Mouse (Mus musculus) ovary, adult 18-20 months (tissue): ENCODE results near the gene Dmd.
"Not testable (repeated sequence)": the region's sequence is repeated elsewhere in the genome, so short reads cannot be mapped to it uniquely, and the experiment has no call there.

Source experiments
- DNase-seq: peaks from one replicate; pipeline ENCODE4 v3.0.0; 2022; ENCODE audit warnings: low spot score, mixed read lengths

Dmd gene

GRCm38 (mm10) chrX:82948630-82949029 lies at the start of gene Dmd:
Dmd (plus strand) TSS chrX:82948870.
- no peak for DNase-seq

DNA sequence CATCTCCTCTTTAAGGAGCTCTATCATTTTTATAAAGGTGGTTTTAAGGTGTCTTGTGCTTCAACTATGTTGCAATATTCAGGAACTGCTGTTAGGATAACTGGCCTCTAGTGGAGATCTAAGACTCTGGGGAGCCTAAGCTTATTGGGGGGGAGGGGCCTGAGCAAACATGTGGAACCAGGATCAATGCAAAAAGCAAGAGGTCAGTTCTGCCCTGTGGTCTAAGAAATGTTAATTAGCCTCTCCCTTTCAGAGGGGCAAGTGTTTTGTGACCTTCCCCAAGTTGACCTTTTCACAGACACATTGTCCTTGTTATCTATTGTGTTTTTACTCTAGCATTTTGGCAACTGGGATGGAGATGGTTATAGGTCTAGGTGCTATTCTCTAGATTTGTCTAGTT lies 47.2 kb upstream of the Dmd start:
- DNase-seq: no peak

DNA sequence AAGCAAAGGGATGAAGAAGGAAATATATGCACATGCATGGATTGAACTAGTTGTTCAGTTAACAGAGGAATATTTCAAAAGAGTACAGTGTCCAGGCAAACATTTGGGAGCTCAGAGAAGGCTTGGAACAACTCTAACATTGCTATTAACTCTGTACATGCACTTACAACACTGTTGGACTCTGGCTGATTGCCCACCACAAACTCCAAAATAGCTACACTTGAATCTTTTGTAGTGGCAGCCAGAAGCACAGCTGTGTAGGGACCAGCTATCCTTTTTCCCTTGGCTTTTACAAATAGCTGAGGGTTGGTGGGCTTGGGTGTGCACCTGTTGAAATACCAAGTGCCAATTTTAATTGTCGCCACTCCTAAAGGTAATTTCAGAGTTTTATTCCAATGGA lies 39.0 kb downstream of the Dmd start:
- DNase-seq: no peak

GRCm38 (mm10) chrX:83050190-83050589 lies 101.5 kb downstream of the Dmd start:
- DNase-seq: no peak

- no peak for DNase-seq
Measured at GRCm38 (mm10) chrX:83116171-83116876, 167.7 kb downstream of the Dmd start.

DNA sequence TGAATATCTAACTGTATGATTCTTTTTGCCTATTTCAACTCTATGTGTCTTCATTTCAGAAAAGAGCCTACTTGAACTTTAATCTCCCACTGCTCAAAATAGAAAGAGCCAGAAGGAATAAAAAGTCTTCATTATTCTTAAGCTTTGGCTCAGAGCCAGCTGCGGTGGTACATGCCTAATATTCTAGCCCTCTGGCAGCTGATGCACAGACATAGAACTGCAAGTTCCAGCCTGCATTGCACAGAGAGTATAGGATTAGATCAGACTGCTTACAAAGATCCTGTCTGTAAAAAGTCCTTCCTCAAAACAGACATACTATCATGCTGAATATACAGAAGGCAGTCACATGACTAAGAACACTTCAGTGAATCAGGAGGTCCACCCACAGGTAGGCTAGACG lies 168.5 kb downstream of the Dmd start:
- no peak for DNase-seq

GRCm38 (mm10) chrX:83220563-83220962 lies 271.9 kb downstream of the Dmd start:
- DNase-seq: no peak

DNA sequence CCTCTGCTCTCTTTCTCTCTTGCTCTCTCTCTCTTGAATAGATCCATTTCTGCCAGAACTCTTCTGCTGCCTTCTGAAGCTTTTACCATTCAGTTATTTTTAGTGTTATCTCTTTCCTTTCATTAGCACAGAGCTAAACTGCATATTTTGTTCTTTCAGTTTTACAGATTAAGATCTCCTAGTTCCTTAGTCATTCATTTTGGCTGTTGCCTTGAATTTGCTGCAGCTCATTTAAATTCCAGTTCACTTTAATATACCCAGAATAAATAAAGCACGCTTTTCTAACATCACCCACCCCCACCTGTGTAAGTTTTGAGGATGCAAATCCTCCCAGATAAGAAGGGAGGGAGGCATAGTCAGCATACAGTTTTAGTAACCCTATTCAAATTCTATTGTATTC lies 272.4 kb downstream of the Dmd start:
- DNase-seq: no peak

GRCm38 (mm10) chrX:83487598-83487997 lies 538.9 kb downstream of the Dmd start, which contains the start of gene Tsga8:
Tsga8 (minus strand) TSS chrX:83487924.
- no peak for DNase-seq

- peak; percentile 63 for DNase-seq
Measured at GRCm38 (mm10) chrX:83674998-83675397, 726.3 kb downstream of the Dmd start.

DNA sequence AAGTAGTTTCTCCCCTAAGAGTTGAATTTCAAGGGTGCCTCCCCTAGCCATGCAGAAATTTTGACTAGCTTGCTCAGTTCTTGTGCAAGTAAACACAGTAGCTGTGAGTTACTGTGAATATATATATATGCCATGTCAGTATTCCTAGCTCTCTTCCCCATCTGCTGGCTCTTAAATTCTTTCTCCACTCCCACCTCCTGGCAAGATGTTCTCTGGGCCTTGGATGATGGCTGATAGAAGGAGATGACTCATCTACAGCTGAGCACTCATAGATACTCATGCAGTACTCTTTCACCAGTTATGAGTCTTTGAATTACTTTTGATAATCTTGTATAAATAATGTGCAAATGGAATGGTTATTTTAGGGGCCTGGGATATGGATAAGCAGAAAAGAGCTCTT lies 737.9 kb downstream of the Dmd start:
- no peak for DNase-seq

DNA sequence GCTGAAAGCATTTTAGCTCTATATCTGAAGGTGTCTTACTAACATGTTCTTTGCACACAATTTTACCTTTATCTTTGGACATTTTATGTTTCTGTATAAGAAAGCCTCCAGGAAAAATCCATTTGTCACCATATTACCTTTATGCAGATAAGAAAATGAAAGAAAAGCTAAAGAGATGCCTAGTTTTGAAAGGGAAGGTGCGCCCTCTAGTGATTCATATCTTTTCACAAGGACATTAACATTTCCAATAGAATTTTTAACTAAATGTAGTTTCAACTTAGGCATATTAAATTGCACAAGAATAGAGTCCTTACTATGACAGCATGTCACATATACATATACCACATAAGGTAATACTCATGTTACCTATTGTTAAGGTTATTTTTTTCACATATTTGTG lies 791.9 kb downstream of the Dmd start:
- no peak for DNase-seq

DNA sequence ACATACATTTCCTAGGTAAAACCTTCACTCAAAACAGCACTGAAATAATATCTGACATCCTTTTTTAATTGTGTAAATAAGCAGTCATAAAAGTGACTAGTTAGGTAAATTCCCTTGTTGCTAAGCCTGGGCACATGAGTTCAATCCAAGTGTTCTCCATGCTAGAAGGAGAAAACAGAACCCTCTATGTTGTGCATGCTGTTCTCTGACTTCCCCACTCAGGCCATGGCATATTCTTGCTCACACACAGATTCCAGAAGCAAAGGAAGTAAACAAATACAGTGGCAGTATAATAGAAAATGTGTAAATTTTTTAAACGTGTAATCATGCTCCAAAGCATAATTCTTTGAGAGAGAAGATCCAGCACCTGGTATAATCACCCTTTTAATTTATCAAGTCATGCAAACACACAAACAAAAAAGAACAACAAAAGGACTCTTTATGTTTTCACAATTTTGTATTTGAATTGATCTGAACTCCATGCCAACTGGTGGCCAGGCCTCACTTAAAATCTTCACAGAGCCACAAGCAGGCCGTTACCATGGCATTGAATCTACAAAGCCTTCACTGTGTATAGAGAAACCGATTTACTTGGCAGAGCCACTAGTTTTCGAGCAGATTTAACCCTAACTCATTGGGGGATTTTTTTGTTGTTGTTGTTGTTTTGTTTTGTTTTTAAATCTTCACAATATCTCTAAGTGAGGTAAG lies 797.8 kb downstream of the Dmd start:
- no peak for DNase-seq

DNA sequence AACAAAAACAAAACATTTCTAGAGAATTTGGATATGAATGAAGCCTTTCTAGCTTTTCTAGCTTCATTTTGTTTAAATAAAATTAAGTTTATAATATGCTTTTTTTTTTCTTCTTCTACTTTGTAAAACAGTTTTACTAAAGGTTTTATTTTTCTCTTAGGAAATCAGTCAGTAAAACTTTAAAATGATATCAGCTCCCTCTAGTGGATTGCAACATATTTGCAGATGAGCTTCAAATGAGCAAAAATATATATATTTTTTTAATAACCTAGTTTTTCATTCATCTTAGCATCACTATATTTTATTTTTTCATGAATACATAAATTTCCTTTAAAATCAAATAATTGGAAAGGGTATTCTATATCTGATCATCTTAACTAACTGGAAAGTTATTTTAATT lies 838.7 kb downstream of the Dmd start:
- DNase-seq: no peak

DNA sequence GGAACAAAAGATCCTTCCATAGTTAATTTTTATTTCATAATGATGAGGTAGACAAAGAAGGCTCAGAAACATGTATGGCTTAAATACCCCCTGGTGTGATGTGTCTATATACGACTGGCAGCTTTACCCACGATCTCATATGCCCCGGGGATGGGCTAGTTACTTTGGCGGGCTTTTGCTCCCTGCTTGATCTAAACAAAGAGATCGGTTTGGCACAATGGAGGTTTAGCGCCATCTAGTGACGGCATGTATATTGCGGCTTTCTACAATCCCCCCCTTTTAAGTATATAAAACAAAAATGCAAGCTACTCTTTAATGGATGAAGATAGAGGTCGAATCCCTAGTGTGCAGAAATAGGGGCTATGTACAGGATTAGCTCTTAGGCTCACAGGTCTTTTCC lies 918.8 kb downstream of the Dmd start:
- DNase-seq: not testable (repeated sequence)

- not testable (repeated sequence) for DNase-seq
Measured at GRCm38 (mm10) chrX:83875389-83875788, 926.7 kb downstream of the Dmd start.

GRCm38 (mm10) chrX:83975895-83976294 lies 1027.2 kb downstream of the Dmd start:
- no peak for DNase-seq

DNA sequence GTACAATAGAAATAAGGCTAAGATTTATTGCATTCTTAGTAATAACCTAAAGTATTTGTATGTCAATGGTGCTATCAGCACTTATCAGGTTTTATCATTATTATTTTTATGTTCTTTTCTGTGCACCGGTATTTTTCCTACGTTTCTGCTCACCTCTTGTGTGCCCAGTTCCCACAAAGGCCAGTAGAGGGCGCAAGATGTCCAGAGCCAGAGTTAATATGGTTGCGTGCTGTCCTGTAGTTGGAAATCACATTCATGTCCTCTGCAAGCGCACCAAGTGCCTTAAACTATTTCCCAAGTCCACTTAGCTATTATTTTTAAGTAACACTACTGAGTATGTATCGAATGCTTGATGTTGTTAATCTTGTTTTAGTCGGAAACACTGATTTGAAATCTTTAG lies 1052.6 kb downstream of the Dmd start:
- no peak for DNase-seq

- not testable (repeated sequence) for DNase-seq
Measured at GRCm38 (mm10) chrX:84062431-84062830, 1113.8 kb downstream of the Dmd start.

- no peak for DNase-seq
Measured at GRCm38 (mm10) chrX:84165872-84166271, 1217.2 kb downstream of the Dmd start.

DNA sequence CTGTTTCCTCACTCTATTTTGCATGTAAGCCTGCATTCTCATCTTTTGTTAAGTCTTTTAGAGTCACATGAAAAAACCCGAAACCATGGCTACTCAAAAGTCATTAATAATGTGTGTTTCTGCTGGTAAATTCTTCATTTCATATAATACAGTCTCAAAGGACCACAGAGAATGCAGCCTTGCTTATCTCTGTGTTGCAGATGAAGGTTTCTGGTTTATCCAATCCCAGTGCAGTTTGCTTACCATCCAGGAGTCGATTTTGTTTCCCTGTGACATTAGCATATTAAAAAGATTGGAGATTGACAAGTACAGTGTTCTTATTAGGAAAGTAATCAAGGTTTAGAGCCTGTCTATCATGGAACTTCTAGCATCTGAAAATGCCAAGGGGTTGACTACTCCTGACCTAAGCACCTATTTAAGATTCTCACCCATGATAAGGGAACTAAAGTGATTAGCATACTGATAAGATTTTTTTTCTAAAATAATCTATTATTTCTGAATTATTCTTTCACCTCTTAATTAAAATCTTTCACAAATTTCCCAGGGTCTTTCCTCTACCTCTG lies 1292.7 kb downstream of the Dmd start:
- no peak for DNase-seq

GRCm38 (mm10) chrX:84330593-84330992 lies 1381.9 kb downstream of the Dmd start:
- DNase-seq: no peak

DNA sequence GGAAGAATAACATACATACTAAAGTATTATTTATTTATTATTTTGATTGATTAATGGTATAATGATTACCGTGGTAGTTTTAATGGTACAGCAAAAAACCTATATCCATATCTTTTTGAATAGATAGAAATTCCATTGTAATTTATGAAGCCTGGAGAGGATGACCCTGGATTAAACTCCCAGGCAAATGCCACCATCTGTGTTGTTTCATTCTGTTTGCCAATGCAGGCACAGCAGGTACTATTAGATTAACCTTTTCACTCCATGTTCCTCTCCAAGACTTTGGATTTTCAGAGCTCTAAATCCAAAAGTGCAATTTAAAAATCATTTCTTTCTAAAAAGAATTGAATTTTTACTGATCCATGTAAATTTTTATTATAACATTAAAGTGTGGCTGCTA lies 1383.5 kb downstream of the Dmd start:
- no peak for DNase-seq
